ENCODE assay signal across 8 mouse cellular contexts in genomic region chr7:19589207-19589606, GRCm38 (mm10). TPM values are rescaled to one million over a fixed set of nuclear protein-coding genes. Genes with fewer than 3 reads are reported as not detected.
DNase-seq lines count a peak whose midpoint lies in the region; ATAC-seq and TF ChIP-seq lines count a peak whose summit lies in the region.

No protein-coding gene starts in this region.

- peaks cover 99% of the 10 kb centered on the region for H3K36me3 ChIP-seq in heart, embryonic 12.5 days
- H3K36me3 ChIP-seq in G1E (replicated peaks) = peaks cover 99% of the 10 kb centered on the region
- H3K36me3 ChIP-seq in embryonic facial prominence, embryonic 11.5 days (replicated peaks; ENCODE audit: control insufficient read depth, insufficient read depth, low read depth, low read length) = peaks cover 38% of the 10 kb centered on the region

- 58% methylated on average over 3 of the region's 3 CpGs for WGBS in heart, embryonic 12.5 days
- WGBS in embryonic facial prominence, embryonic 11.5 days = 52% methylated on average over 3 of the region's 3 CpGs

- no peak overlapping the region for H3K4me2 ChIP-seq in heart, embryonic 12.5 days
- no peak overlapping the region for H3K4me2 ChIP-seq in embryonic facial prominence, embryonic 11.5 days (ENCODE audit: low read depth, low read length)

- no peak for ATAC-seq in heart, embryonic 12.5 days (ENCODE audit: insufficient number of reproducible peaks, low FRiP score)
- ATAC-seq in G1E (ENCODE audit: extremely low read depth, insufficient number of reproducible peaks, low FRiP score, poor library complexity, severe bottlenecking) = no peak
- no peak for ATAC-seq in embryonic facial prominence, embryonic 11.5 days (replicated peaks; ENCODE audit: insufficient number of reproducible peaks, low FRiP score, low TSS enrichment, low read depth)
- ATAC-seq in activated CD4-positive, CD25-positive, alpha-beta regulatory T cell, adult 4 months = no peak

- peaks cover 15% of the 10 kb centered on the region for H3K4me1 ChIP-seq in heart, embryonic 12.5 days (replicated peaks)
- H3K4me1 ChIP-seq in G1E (ENCODE audit: insufficient read depth, low read depth, low read length) = peaks cover 20% of the 10 kb centered on the region
- no peaks in the 10 kb centered on the region for H3K4me1 ChIP-seq in embryonic facial prominence, embryonic 11.5 days (ENCODE audit: control insufficient read depth, insufficient read depth, low read length)

- H3K27ac ChIP-seq in heart, embryonic 12.5 days (ENCODE audit: poor library complexity, severe bottlenecking) = no peak overlapping the region
- no peak overlapping the region for H3K27ac ChIP-seq in embryonic facial prominence, embryonic 11.5 days (replicated peaks; ENCODE audit: low read depth, low read length)

- intact Hi-C loops in heart, postnatal 36 days (cut with DNase I) = no loop called here
- intact Hi-C loops in left cerebral cortex, postnatal 4 days (cut with DNase I) = loop anchor here (10.0 kb wide), 1 partner anchor 46 kb away; no protein-coding TSS in a partner anchor

- TF ChIP-seq CTCF in G1E (IDR thresholded peaks at IDR 0.05; ENCODE audit: low read depth, low read length) = 0 out of 2 replicates have a peak, but pooled peaks have one; percentile 14

- H3K9me3 ChIP-seq in heart, embryonic 12.5 days (replicated peaks) = no peaks in the 10 kb centered on the region
- no peaks in the 10 kb centered on the region; the same call in 1 of the 2 replicates for H3K9me3 ChIP-seq in G1E (replicated peaks)
- H3K9me3 ChIP-seq in embryonic facial prominence, embryonic 11.5 days (replicated peaks; ENCODE audit: control insufficient read depth, low read length) = no peaks in the 10 kb centered on the region

- no peaks in the 10 kb centered on the region for H3K27me3 ChIP-seq in heart, embryonic 12.5 days (replicated peaks)
- no peaks in the 10 kb centered on the region; the same call in 1 of the 2 replicates for H3K27me3 ChIP-seq in G1E (ENCODE audit: insufficient read depth, low read length)
- no peaks in the 10 kb centered on the region for H3K27me3 ChIP-seq in embryonic facial prominence, embryonic 11.5 days (ENCODE audit: control insufficient read depth, insufficient read depth, low read length)

- no peak overlapping the region for H3K9ac ChIP-seq in heart, embryonic 12.5 days
- H3K9ac ChIP-seq in embryonic facial prominence, embryonic 11.5 days (replicated peaks; ENCODE audit: low read length) = no peak overlapping the region

- no peak overlapping the region for H3K4me3 ChIP-seq in heart, embryonic 12.5 days
- H3K4me3 ChIP-seq in G1E (ENCODE audit: low read depth, low read length) = no peak overlapping the region
- H3K4me3 ChIP-seq in embryonic facial prominence, embryonic 11.5 days (ENCODE audit: low read depth, low read length) = no peak overlapping the region

- DNase-seq in heart, postnatal 36 days = peak; percentile 37 to 57
- DNase-seq in 416B (ENCODE audit: low read depth) = peak; percentile 77
- DNase-seq in G1E (ENCODE audit: low spot score) = no peak
- peak; percentile 59 for DNase-seq in embryonic facial prominence, embryonic 11.5 days (ENCODE audit: low spot score)
- DNase-seq in left cerebral cortex, postnatal 4 days = peak; percentile 56
- peak; percentile 60 for DNase-seq in retina, embryonic 14.5 days (ENCODE audit: low spot score)

RNA-seq across cellular contexts. Expression of gene Gemin7, which starts 11.8 kb away (rescaled TPM):
- total RNA-seq in heart, postnatal 36 days (2021) = 10 to 100 TPM; 44.1 to 47.8 TPM
- 118 and 121 TPM in 2 replicates for polyA plus RNA-seq in heart, embryonic 12.5 days (2016; fragmentation: Nextera tagmentation; extraction: Ambion mirVana)
- total RNA-seq in G1E (2014; fragmentation: Nextera tagmentation) (50.8 and 51.2 TPM in 2 replicates), G1E (2017) (25.8 and 31.3 TPM in 2 replicates)
- 52.7 and 55.4 TPM in 2 replicates for polyA plus RNA-seq in G1E (2012)
- 158 and 167 TPM in 2 replicates for polyA plus RNA-seq in embryonic facial prominence, embryonic 11.5 days (2014; fragmentation: Nextera tagmentation; extraction: Ambion mirVana)
- 10 to 100 TPM; 56.0 to 58.2 TPM for total RNA-seq in left cerebral cortex, postnatal 4 days (2021)
- 10 to 100 TPM; 88.3 to 91.8 TPM for polyA plus RNA-seq in activated CD4-positive, CD25-positive, alpha-beta regulatory T cell, adult 4 months (2017; shearing (Covaris generic))

RNA-seq across cellular contexts. Expression of gene Zfp296, which starts 12.1 kb away (rescaled TPM):
- total RNA-seq in heart, postnatal 36 days (2021) = under 1 TPM in 1 of 2 experiments, not detected in 1; 0.50 TPM
- 0.32 and 0.36 TPM in 2 replicates for polyA plus RNA-seq in heart, embryonic 12.5 days (2016; fragmentation: Nextera tagmentation; extraction: Ambion mirVana)
- total RNA-seq in G1E (2014; fragmentation: Nextera tagmentation) = 0.53 and 0.97 TPM in 2 replicates
- total RNA-seq in G1E (2017) = 0.81 and 0.82 TPM in 2 replicates
- 3.4 TPM in 2 replicates for polyA plus RNA-seq in G1E (2012)
- 0.22 and 0.31 TPM in 2 replicates for polyA plus RNA-seq in embryonic facial prominence, embryonic 11.5 days (2014; fragmentation: Nextera tagmentation; extraction: Ambion mirVana)
- under 1 TPM; 0.22 to 0.24 TPM for total RNA-seq in left cerebral cortex, postnatal 4 days (2021)
- 1 to 10 TPM in 1 of 2 experiments, under 1 TPM in 1; 0.46 to 2.3 TPM for polyA plus RNA-seq in activated CD4-positive, CD25-positive, alpha-beta regulatory T cell, adult 4 months (2017; shearing (Covaris generic))

RNA-seq across cellular contexts. Expression of gene Clasrp, which starts 15.1 kb away (rescaled TPM):
- total RNA-seq in heart, postnatal 36 days (2021) = 10 to 100 TPM; 16.0 to 16.8 TPM
- 37.1 and 40.6 TPM in 2 replicates for polyA plus RNA-seq in heart, embryonic 12.5 days (2016; fragmentation: Nextera tagmentation; extraction: Ambion mirVana)
- total RNA-seq in G1E (2014; fragmentation: Nextera tagmentation) (25.8 and 41.4 TPM in 2 replicates), G1E (2017) (34.2 and 35.1 TPM in 2 replicates)
- 153 and 172 TPM in 2 replicates for polyA plus RNA-seq in G1E (2012)
- 36.0 and 37.4 TPM in 2 replicates for polyA plus RNA-seq in embryonic facial prominence, embryonic 11.5 days (2014; fragmentation: Nextera tagmentation; extraction: Ambion mirVana)
- 100 to 1,000 TPM in 1 of 2 experiments, 10 to 100 TPM in 1; 98.0 to 106 TPM for total RNA-seq in left cerebral cortex, postnatal 4 days (2021)
- polyA plus RNA-seq in activated CD4-positive, CD25-positive, alpha-beta regulatory T cell, adult 4 months (2017; shearing (Covaris generic)) = 1 to 10 TPM; 8.4 to 9.7 TPM

RNA-seq across cellular contexts. Expression of gene Ppp1r37, which starts 26.3 kb away (rescaled TPM):
- 10 to 100 TPM; 56.0 to 59.3 TPM for total RNA-seq in heart, postnatal 36 days (2021)
- 26.2 and 26.5 TPM in 2 replicates for polyA plus RNA-seq in heart, embryonic 12.5 days (2016; fragmentation: Nextera tagmentation; extraction: Ambion mirVana)
- total RNA-seq in G1E (2014; fragmentation: Nextera tagmentation) (22.4 and 23.0 TPM in 2 replicates), G1E (2017) (10.9 and 13.1 TPM in 2 replicates)
- 68.4 and 71.2 TPM in 2 replicates for polyA plus RNA-seq in G1E (2012)
- 3.6 and 3.7 TPM in 2 replicates for polyA plus RNA-seq in embryonic facial prominence, embryonic 11.5 days (2014; fragmentation: Nextera tagmentation; extraction: Ambion mirVana)
- 10 to 100 TPM; 81.1 to 85.1 TPM for total RNA-seq in left cerebral cortex, postnatal 4 days (2021)
- polyA plus RNA-seq in activated CD4-positive, CD25-positive, alpha-beta regulatory T cell, adult 4 months (2017; shearing (Covaris generic)) = 1 to 10 TPM; 3.2 TPM

RNA-seq across cellular contexts. Expression of gene Relb, which starts 40.0 kb away (rescaled TPM):
- 1 to 10 TPM; 5.7 to 8.9 TPM for total RNA-seq in heart, postnatal 36 days (2021)
- 4.6 and 4.7 TPM in 2 replicates for polyA plus RNA-seq in heart, embryonic 12.5 days (2016; fragmentation: Nextera tagmentation; extraction: Ambion mirVana)
- 1.5 and 1.9 TPM in 2 replicates for total RNA-seq in G1E (2014; fragmentation: Nextera tagmentation)
- total RNA-seq in G1E (2017) = 1.5 and 2.0 TPM in 2 replicates
- 1.1 and 1.2 TPM in 2 replicates for polyA plus RNA-seq in G1E (2012)
- polyA plus RNA-seq in embryonic facial prominence, embryonic 11.5 days (2014; fragmentation: Nextera tagmentation; extraction: Ambion mirVana) = 3.8 and 4.3 TPM in 2 replicates
- total RNA-seq in left cerebral cortex, postnatal 4 days (2021) = 1 to 10 TPM; 5.5 to 7.5 TPM
- polyA plus RNA-seq in activated CD4-positive, CD25-positive, alpha-beta regulatory T cell, adult 4 months (2017; shearing (Covaris generic)) = 10 to 100 TPM; 12.6 to 14.5 TPM
